Mouse (Mus musculus): ENCODE measurements around the gene Pex16. TPM values are rescaled to one million over a fixed set of nuclear protein-coding genes. Genes with fewer than 3 reads are reported as not detected.

Gene Pex16
- polyA plus RNA-seq, 1 experiment from 2014 or later, result 25.0 TPM

- H3K4me1 ChIP-seq, result peaks cover 53% of the 10 kb centered on the region
- H3K27ac ChIP-seq, result no peak overlapping the region
- peaks cover 32% of the 10 kb centered on the region for H3K27me3 ChIP-seq
- no peak overlapping the region for H3K9ac ChIP-seq
- H3K4me3 ChIP-seq, result no peak overlapping the region
- H3K36me3 ChIP-seq, result peaks cover under 1% of the 10 kb centered on the region; the same call in 1 of the 2 replicates
- no peaks in the 10 kb centered on the region for H3K9me3 ChIP-seq (replicated peaks)
- no peak for ATAC-seq (ENCODE audit: low FRiP score)
- 10% methylated on average over 10 of the region's 10 CpGs for WGBS
- H3K4me2 ChIP-seq (replicated peaks), result no peak overlapping the region
Observed at GRCm38 (mm10) chr2:92371971-92372690, 2.3 kb upstream of the Pex16 start.

DNA sequence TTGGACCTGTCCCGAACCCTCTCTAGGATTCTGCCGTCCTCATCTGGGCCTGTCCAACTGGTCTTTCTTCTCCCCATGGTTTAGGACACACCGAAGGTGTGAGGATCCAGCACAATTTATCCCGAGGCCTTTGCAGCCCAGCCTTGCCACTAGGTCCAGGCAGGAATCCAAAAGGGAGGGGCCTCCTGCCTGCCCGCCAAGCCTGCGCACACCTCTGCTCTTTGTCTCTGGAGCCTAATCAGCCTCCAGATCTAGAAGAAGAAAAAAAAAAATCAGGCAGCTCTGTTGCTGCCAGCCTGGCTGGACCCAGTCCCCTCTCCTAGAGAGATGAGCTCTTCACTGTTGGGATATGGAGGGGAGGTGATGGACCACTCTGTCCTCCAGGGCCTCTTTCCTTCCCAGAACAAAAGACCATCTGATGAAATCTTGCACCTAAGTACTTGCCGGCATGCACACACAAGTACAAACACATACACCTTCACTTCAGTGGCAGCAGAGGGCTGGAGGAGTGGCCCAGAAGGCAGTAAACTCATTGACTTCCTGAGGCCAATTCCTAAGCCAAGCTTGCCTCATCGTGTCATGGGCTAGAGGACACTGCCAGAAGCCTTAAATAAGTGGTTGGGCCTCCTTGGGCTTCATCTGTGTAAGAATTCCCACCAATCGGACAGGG, 1.6 kb upstream of the Pex16 start:
- Histone ChIP-seq H3K4me2 (replicated peaks) (no peak overlapping the region), H3K9me3 (replicated peaks) (no peaks in the 10 kb centered on the region), H3K4me1 (peaks cover 53% of the 10 kb centered on the region), H3K27me3 (peaks cover 32% of the 10 kb centered on the region), H3K9ac (no peak overlapping the region), H3K27ac (0 out of 2 replicates have a peak overlapping the region, but pooled peaks have one; percentile 23), H3K4me3 (no peak overlapping the region), H3K36me3 (peaks cover 8% of the 10 kb centered on the region)
- no peak for ATAC-seq (ENCODE audit: low FRiP score)
- 43% methylated on average over 9 of the region's 9 CpGs for WGBS

- H3K27me3 ChIP-seq, result peaks cover 32% of the 10 kb centered on the region
- 86% methylated on average over 11 of the region's 11 CpGs for WGBS
- H3K4me2 ChIP-seq (replicated peaks), result no peak overlapping the region
- H3K9ac ChIP-seq, result no peak overlapping the region
- no peaks in the 10 kb centered on the region for H3K9me3 ChIP-seq (replicated peaks)
- peaks cover 53% of the 10 kb centered on the region for H3K4me1 ChIP-seq
- no peak overlapping the region for H3K4me3 ChIP-seq
- peaks cover 12% of the 10 kb centered on the region for H3K36me3 ChIP-seq
- ATAC-seq (ENCODE audit: low FRiP score), result no peak
- H3K27ac ChIP-seq, result no peak overlapping the region
Observed at GRCm38 (mm10) chr2:92373437-92373813, 1.1 kb upstream of the Pex16 start.

GRCm38 (mm10) chr2:92375099-92375623, 685 bp downstream of the Pex16 start:
- peak overlapping the region; percentile 82 for H3K9ac ChIP-seq
- WGBS, result 0% methylated on average over 29 of the region's 29 CpGs
- peak overlapping the region; percentile 83 for H3K4me3 ChIP-seq
- H3K4me1 ChIP-seq, result peaks cover 51% of the 10 kb centered on the region
- H3K36me3 ChIP-seq, result peaks cover 28% of the 10 kb centered on the region
- peaks cover 16% of the 10 kb centered on the region for H3K27me3 ChIP-seq
- H3K27ac ChIP-seq, result peak overlapping the region; percentile 87
- peak overlapping the region; percentile 95 for H3K4me2 ChIP-seq (replicated peaks)
- ATAC-seq (ENCODE audit: low FRiP score), result peak; percentile 93
- H3K9me3 ChIP-seq (replicated peaks), result no peaks in the 10 kb centered on the region

GRCm38 (mm10) chr2:92375788-92376187, 1.3 kb downstream of the Pex16 start:
- Histone ChIP-seq H3K9me3 (replicated peaks) (no peaks in the 10 kb centered on the region), H3K9ac (peak overlapping the region; percentile 82), H3K4me3 (peak overlapping the region; percentile 83), H3K36me3 (peaks cover 35% of the 10 kb centered on the region), H3K4me2 (replicated peaks) (peak overlapping the region; percentile 95), H3K27me3 (peaks cover 9% of the 10 kb centered on the region), H3K27ac (peak overlapping the region; percentile 87), H3K4me1 (peaks cover 45% of the 10 kb centered on the region)
- peak; percentile 5 for ATAC-seq (ENCODE audit: low FRiP score)
- 11% methylated on average over 10 of the region's 10 CpGs for WGBS

DNA sequence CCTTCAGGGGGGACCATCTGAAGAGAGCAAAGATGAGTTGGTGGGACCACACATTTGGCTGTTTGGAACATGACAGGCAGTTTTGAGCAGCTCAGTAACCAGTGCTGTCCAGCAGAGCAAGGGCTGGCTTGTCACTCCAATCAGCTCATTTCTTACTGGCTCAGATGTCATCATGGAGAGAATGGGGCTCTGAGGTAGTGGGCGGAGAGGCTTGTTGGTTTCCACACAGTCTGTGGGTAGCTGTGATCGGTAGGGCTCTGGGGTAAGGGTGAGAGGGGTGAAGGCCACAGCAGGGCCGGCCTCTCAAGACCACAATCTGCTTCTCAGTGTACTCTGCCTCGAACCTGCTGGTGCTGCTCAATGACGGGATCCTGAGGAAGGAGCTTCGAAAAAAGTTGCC, 1.8 kb downstream of the Pex16 start:
- no peak for ATAC-seq (ENCODE audit: low FRiP score)
- Histone ChIP-seq H3K27ac (no peak overlapping the region), H3K9ac (peak overlapping the region; percentile 82), H3K36me3 (peaks cover 40% of the 10 kb centered on the region), H3K9me3 (replicated peaks) (no peaks in the 10 kb centered on the region), H3K4me3 (peak overlapping the region; percentile 83), H3K4me1 (peaks cover 40% of the 10 kb centered on the region), H3K4me2 (replicated peaks) (peak overlapping the region; percentile 95), H3K27me3 (peaks cover 4% of the 10 kb centered on the region)
- WGBS, result 88% methylated on average over 6 of the region's 6 CpGs

GRCm38 (mm10) chr2:92377320-92377719, 2.8 kb downstream of the Pex16 start:
- whole genome bisulfite sequencing, result 92% methylated on average over 7 of the region's 7 CpGs

DNA sequence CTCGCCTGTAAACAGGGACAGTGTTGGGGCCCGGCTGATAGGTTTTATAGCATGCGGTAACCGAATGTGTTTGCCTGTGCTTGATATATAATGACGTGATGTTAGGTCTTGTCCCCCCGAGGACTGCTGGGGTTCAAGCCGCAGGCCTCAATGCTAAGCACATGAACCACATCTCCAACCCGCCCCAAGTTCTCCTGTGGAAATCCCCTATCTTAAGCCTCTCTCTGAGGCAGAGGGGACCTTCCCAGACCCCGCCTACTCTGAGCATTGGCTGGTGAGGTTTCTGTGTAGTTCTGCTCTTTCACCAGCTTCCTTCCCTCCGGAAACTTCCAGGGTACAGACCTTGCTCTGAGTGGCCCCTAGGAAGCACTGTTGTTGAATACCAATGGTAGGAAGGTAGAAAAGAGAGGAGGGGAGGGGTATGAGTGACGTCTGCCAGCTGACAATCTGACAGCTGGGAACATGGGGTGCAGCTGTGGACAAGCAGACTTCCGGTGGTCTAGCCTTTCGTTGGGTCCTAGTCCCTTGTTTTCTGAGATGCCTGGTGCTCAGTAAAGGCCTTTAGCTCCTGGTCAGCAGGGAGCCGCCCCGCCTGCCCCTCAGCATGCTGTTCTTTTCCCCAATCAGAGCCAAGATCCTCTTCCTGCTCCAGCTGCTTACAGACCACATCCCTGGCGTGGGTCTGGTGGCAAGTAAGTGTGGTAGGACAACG, 5.5 kb downstream of the Pex16 start:
- no peak overlapping the region for H3K9ac ChIP-seq
- no peak for ATAC-seq (ENCODE audit: low FRiP score)
- H3K4me1 ChIP-seq, result peaks cover 9% of the 10 kb centered on the region
- H3K27ac ChIP-seq, result peak overlapping the region; percentile 30; the same call in 1 of the 2 replicates
- no peaks in the 10 kb centered on the region for H3K9me3 ChIP-seq (replicated peaks)
- WGBS, result 80% methylated on average over 17 of the region's 17 CpGs
- H3K4me3 ChIP-seq, result no peak overlapping the region
- peaks cover 76% of the 10 kb centered on the region for H3K36me3 ChIP-seq
- no peak overlapping the region for H3K4me2 ChIP-seq (replicated peaks)
- H3K27me3 ChIP-seq, result no peaks in the 10 kb centered on the region

More at GRCm38 (mm10) chr2:92377320-92377719, 2.8 kb downstream of the Pex16 start:
- Histone ChIP-seq H3K4me1 (peaks cover 30% of the 10 kb centered on the region), H3K36me3 (peaks cover 50% of the 10 kb centered on the region), H3K27ac (no peak overlapping the region), H3K4me2 (replicated peaks) (no peak overlapping the region), H3K27me3 (no peaks in the 10 kb centered on the region), H3K9ac (no peak overlapping the region), H3K9me3 (replicated peaks) (no peaks in the 10 kb centered on the region), H3K4me3 (no peak overlapping the region)
- no peak for ATAC-seq (ENCODE audit: low FRiP score)

- H3K9me3 ChIP-seq (replicated peaks), result no peaks in the 10 kb centered on the region
- H3K36me3 ChIP-seq, result peaks cover 83% of the 10 kb centered on the region
- no peak overlapping the region for H3K9ac ChIP-seq
- H3K4me2 ChIP-seq (replicated peaks), result no peak overlapping the region
- no peaks in the 10 kb centered on the region for H3K27me3 ChIP-seq
- no peak for ATAC-seq (ENCODE audit: low FRiP score)
- no peak overlapping the region for H3K4me3 ChIP-seq
- H3K27ac ChIP-seq, result no peak overlapping the region
- peaks cover 9% of the 10 kb centered on the region for H3K4me1 ChIP-seq
- WGBS, result 73% methylated on average over 6 of the region's 6 CpGs
Observed at GRCm38 (mm10) chr2:92380495-92381050, 6.1 kb downstream of the Pex16 start.

DNA sequence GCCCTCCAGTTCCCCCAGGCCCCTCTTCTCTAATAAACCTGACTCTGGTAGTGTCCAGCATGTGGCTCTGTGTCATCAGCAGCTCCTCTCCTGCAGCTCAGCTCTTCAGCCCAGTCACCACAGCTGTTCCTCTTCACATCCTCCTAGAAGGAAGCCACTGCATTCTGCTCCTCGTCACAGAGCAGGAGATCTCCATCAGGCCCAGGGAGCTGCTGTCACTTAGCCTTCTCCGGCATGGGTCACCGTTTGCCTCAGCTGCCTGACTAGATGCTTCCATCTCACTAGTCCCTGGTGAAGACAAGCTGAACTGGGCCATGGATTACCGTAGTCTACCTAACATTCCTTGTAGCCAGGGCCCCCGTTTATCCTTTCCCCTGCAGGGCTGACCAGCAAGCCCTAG, 6.7 kb downstream of the Pex16 start:
- Histone ChIP-seq H3K4me1 (peaks cover 3% of the 10 kb centered on the region), H3K9me3 (replicated peaks) (no peaks in the 10 kb centered on the region), H3K4me2 (replicated peaks) (no peak overlapping the region), H3K4me3 (no peak overlapping the region), H3K27me3 (no peaks in the 10 kb centered on the region), H3K27ac (no peak overlapping the region), H3K9ac (no peak overlapping the region), H3K36me3 (peaks cover 88% of the 10 kb centered on the region)
- 89% methylated on average over 5 of the region's 5 CpGs for WGBS
- ATAC-seq (ENCODE audit: low FRiP score), result no peak

DNA sequence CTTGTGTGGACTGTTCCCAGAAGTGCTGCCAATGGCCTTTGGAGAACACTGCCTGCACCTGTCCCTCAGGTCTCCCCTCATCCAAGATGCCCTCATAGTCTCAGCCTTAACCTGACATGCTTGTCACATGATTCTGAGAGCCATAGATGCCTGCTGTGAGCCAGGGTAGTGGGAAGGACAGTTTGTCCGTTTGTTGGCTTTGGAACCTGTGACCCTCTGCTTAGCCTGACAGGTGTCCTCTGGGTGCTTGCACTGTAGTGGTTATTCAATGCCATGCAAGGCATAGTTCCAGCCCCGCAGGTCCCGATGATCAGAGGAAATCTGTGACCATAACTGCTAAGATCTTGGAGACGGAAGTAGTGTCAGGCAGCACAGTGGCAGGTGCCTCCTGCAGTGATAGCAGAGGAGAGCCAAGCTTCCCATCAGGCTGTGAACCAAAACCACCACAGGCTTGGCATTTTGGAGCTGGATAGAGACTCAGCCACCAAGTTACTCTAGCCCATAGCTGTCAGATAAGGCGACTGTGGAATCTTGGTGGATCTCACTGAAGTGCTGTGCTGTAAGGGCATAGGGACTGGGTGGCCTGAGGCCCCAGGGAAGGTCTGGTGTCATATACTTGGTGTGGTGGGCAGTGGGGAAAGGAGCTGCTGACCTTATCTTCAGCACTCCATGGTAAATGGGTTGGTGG, 7.6 kb downstream of the Pex16 start, which contains the start of gene 1700029I15Rik:
Gene 1700029I15Rik (plus strand): TSS at position 638 of the 688 bp plus-strand sequence.
- Histone ChIP-seq H3K4me1 (no peaks in the 10 kb centered on the region), H3K9ac (no peak within 1 kb of the TSS), H3K9me3 (replicated peaks) (no peaks in the 10 kb centered on the region), H3K36me3 (peaks cover 97% of the 10 kb centered on the region), H3K4me2 (replicated peaks) (no peak within 1 kb of the TSS), H3K4me3 (no peak within 1 kb of the TSS), H3K27me3 (no peaks in the 10 kb centered on the region), H3K27ac (no peak within 1 kb of the TSS)
- ATAC-seq (ENCODE audit: low FRiP score), result no peak
- 83% methylated on average over 5 of the region's 5 CpGs for WGBS
